Mouse (Mus musculus) intestine, postnatal 0 days (tissue): Measurements from ENCODE around the gene Jagn1. TPM values are rescaled to one million over a fixed set of nuclear protein-coding genes. Genes with fewer than 3 reads are reported as not detected.

Experiments used
- ATAC-seq: fragments of 200-750 bp; cut with Nextera tagmentation; 2 replicates; pipeline ENCODE4 v1.8.0; 2017; ENCODE audit warnings: mild to moderate bottlenecking, moderate TSS enrichment, moderate library complexity
- H3K27ac ChIP-seq: fragments of 300-500 bp; sonication (generic); 2 replicates; pipeline ENCODE4 v1.5.1; 2014; ENCODE audit warnings: mild to moderate bottlenecking, low read depth, low read length, moderate library complexity
- H3K27me3 ChIP-seq: fragments of 300-500 bp; sonication (generic); replicated peaks from 2 replicates; pipeline ENCODE4 v1.6.1; 2014; ENCODE audit warnings: low read length, mixed read lengths; ENCODE audit not compliant: control insufficient read depth, insufficient read depth
- H3K36me3 ChIP-seq: fragments of 300-500 bp; sonication (generic); 2 replicates; pipeline ENCODE4 v1.6.1; 2014; ENCODE audit warnings: mild to moderate bottlenecking, moderate library complexity; ENCODE audit not compliant: control insufficient read depth, insufficient read depth
- H3K4me1 ChIP-seq: fragments of 300-500 bp; sonication (generic); replicated peaks from 2 replicates; pipeline ENCODE4 v1.6.1; 2014; ENCODE audit warnings: antibody characterized with exemption, low read length, mixed read lengths; ENCODE audit not compliant: control insufficient read depth, insufficient read depth
- H3K4me2 ChIP-seq: fragments of 300-500 bp; sonication (generic); replicated peaks from 2 replicates; pipeline ENCODE4 v1.6.1; 2014; ENCODE audit warnings: low read depth, mild to moderate bottlenecking, moderate library complexity
- H3K4me3 ChIP-seq: fragments of 300-500 bp; sonication (generic); 2 replicates; pipeline ENCODE4 v1.5.1; 2014; ENCODE audit warnings: low read depth, low read length
- H3K9ac ChIP-seq: fragments of 300-500 bp; sonication (generic); 2 replicates; pipeline ENCODE4 v1.6.1; 2014; ENCODE audit warnings: mild to moderate bottlenecking, low read depth, low read length
- H3K9me3 ChIP-seq: fragments of 300-500 bp; sonication (generic); 2 replicates; pipeline ENCODE4 v1.6.1; 2016; ENCODE audit warnings: mixed run types; ENCODE audit not compliant: control insufficient read depth
- CTCF ChIP-seq: sonication (generic); IDR thresholded peaks from 2 replicates; pipeline ENCODE4 v1.5.1; 2016; ENCODE audit warnings: low read depth, mild to moderate bottlenecking, control low read depth, antibody characterized with exemption, moderate library complexity
- WGBS: fragments of 180-500 bp; shearing (Covaris S2); extraction: QIAGEN DNeasy Blood & Tissue Kit; methylation state at CpG from one replicate; pipeline ENCODE4 v1.1.7; 2014; 5-methylcytosine and 5-hydroxymethylcytosine counted together
- polyA plus RNA-seq: library from polyadenylated mRNA; unstranded; fragments of >200 nt; fragmentation: Nextera tagmentation; extraction: Ambion mirVana; gene quantifications from 2 replicates; pipeline ENCODE4 v1.2.1, GENCODE M21; 2015

Jagn1 gene
- polyA plus RNA-seq, 1 experiment from 2014 or later = 44.9 TPM

GRCm38 (mm10) chr6:113404649-113405448 lies 37.5 kb upstream of the Jagn1 start:
- ATAC-seq = peak; percentile 50
- 0 out of 2 replicates have a peak, but pooled peaks cover 3% of the 10 kb centered on the region for H3K4me1 ChIP-seq
- H3K36me3 ChIP-seq = peaks cover 27% of the 10 kb centered on the region
- H3K9me3 ChIP-seq = no peaks in the 10 kb centered on the region
- H3K27ac ChIP-seq = no peak overlapping the region
- no peaks in the 10 kb centered on the region for H3K27me3 ChIP-seq
- no peak overlapping the region for H3K9ac ChIP-seq
- no peak for TF ChIP-seq CTCF
- H3K4me2 ChIP-seq = no peak overlapping the region
- 58% methylated on average over 12 of the region's 12 CpGs for WGBS
- H3K4me3 ChIP-seq = no peak overlapping the region

GRCm38 (mm10) chr6:113405483-113405882 lies 36.9 kb upstream of the Jagn1 start:
- Histone ChIP-seq H3K4me1 (0 out of 2 replicates have a peak, but pooled peaks cover 3% of the 10 kb centered on the region), H3K36me3 (peaks cover 27% of the 10 kb centered on the region), H3K27ac (no peak overlapping the region), H3K27me3 (no peaks in the 10 kb centered on the region), H3K4me3 (no peak overlapping the region), H3K9me3 (no peaks in the 10 kb centered on the region), H3K4me2 (no peak overlapping the region), H3K9ac (no peak overlapping the region)
- 83% methylated on average over 6 of the region's 6 CpGs for WGBS
- no peak for TF ChIP-seq CTCF
- no peak for ATAC-seq

- H3K4me3 ChIP-seq = no peak overlapping the region
- no peaks in the 10 kb centered on the region for H3K27me3 ChIP-seq
- no peak overlapping the region for H3K27ac ChIP-seq
- no peak for ATAC-seq
- no peak overlapping the region for H3K9ac ChIP-seq
- 86% methylated on average over 9 of the region's 9 CpGs for WGBS
- H3K4me1 ChIP-seq = 0 out of 2 replicates have a peak, but pooled peaks cover 3% of the 10 kb centered on the region
- TF ChIP-seq CTCF = peak; percentile 55
- peaks cover 21% of the 10 kb centered on the region for H3K36me3 ChIP-seq
- no peak overlapping the region for H3K4me2 ChIP-seq
- H3K9me3 ChIP-seq = no peaks in the 10 kb centered on the region
These were observed 35.7 kb upstream of the Jagn1 start for GRCm38 (mm10) chr6:113406683-113407082.

GRCm38 (mm10) chr6:113410001-113410400 lies 32.4 kb upstream of the Jagn1 start:
- 61% methylated on average over 1 of the region's 1 CpGs for WGBS
- no peaks in the 10 kb centered on the region for H3K4me1 ChIP-seq
- H3K36me3 ChIP-seq = peaks cover 40% of the 10 kb centered on the region
- no peak for ATAC-seq
- H3K9me3 ChIP-seq = no peaks in the 10 kb centered on the region
- no peak overlapping the region for H3K4me2 ChIP-seq
- H3K4me3 ChIP-seq = no peak overlapping the region
- H3K9ac ChIP-seq = no peak overlapping the region
- no peaks in the 10 kb centered on the region for H3K27me3 ChIP-seq
- TF ChIP-seq CTCF = no peak
- no peak overlapping the region for H3K27ac ChIP-seq

GRCm38 (mm10) chr6:113416416-113416815 lies 26.0 kb upstream of the Jagn1 start:
- H3K4me3 ChIP-seq = no peak overlapping the region

GRCm38 (mm10) chr6:113418441-113419198 lies 23.7 kb upstream of the Jagn1 start:
- Histone ChIP-seq H3K36me3 (peaks cover 17% of the 10 kb centered on the region; the same call in 1 of the 2 replicates), H3K27ac (peak overlapping the region; percentile 50; the same call in 1 of the 2 replicates), H3K4me3 (peak overlapping the region; percentile 63), H3K9me3 (no peaks in the 10 kb centered on the region), H3K4me1 (0 out of 2 replicates have a peak, but pooled peaks cover 3% of the 10 kb centered on the region), H3K9ac (peak overlapping the region; percentile 67), H3K4me2 (peak overlapping the region; percentile 89), H3K27me3 (no peaks in the 10 kb centered on the region)
- WGBS = 7% methylated on average over 16 of the region's 16 CpGs
- ATAC-seq = peak; percentile 70
- TF ChIP-seq CTCF = no peak

More at GRCm38 (mm10) chr6:113416416-113416815, 26.0 kb upstream of the Jagn1 start:
- Histone ChIP-seq H3K4me1 (0 out of 2 replicates have a peak, but pooled peaks cover 3% of the 10 kb centered on the region), H3K27ac (no peak overlapping the region), H3K9me3 (no peaks in the 10 kb centered on the region), H3K9ac (no peak overlapping the region), H3K4me2 (no peak overlapping the region), H3K27me3 (no peaks in the 10 kb centered on the region), H3K36me3 (peaks cover 24% of the 10 kb centered on the region; the same call in 1 of the 2 replicates)
- 66% methylated on average over 5 of the region's 5 CpGs for WGBS
- no peak for TF ChIP-seq CTCF
- no peak for ATAC-seq
